Mouse (Mus musculus) lung, embryonic 16.5 days (tissue): ENCODE measurements around the gene Tnfrsf18. TPM values are rescaled to one million over a fixed set of nuclear protein-coding genes. Genes with fewer than 3 reads are reported as not detected.

Experiments
- ATAC-seq: fragments of 200-750 bp; cut with Nextera tagmentation; 2 replicates; pipeline ENCODE4 v1.8.0; 2017; ENCODE audit warnings: low read depth, mild to moderate bottlenecking, moderate library complexity
- H3K27ac ChIP-seq: fragments of 300-500 bp; sonication (generic); 2 replicates; pipeline ENCODE4 v1.5.1; 2014; ENCODE audit warnings: mild to moderate bottlenecking, control low read depth, low read length
- H3K27me3 ChIP-seq: fragments of 300-500 bp; sonication (generic); 2 replicates; pipeline ENCODE4 v1.6.1; 2014; ENCODE audit warnings: low read depth, low read length, mixed read lengths; ENCODE audit not compliant: control insufficient read depth, insufficient read depth
- H3K36me3 ChIP-seq: fragments of 300-500 bp; sonication (generic); 2 replicates; pipeline ENCODE4 v1.6.1; 2014; ENCODE audit warnings: low read length; ENCODE audit not compliant: control insufficient read depth, insufficient read depth
- H3K4me1 ChIP-seq: fragments of 300-500 bp; sonication (generic); replicated peaks from 2 replicates; pipeline ENCODE4 v1.6.1; 2014; ENCODE audit warnings: low read length, mixed read lengths; ENCODE audit not compliant: control insufficient read depth, insufficient read depth
- H3K4me2 ChIP-seq: fragments of 300-500 bp; sonication (generic); 2 replicates; pipeline ENCODE4 v1.6.1; 2014; ENCODE audit warnings: low read depth, low read length, control low read depth
- H3K4me3 ChIP-seq: fragments of 300-500 bp; sonication (generic); 2 replicates; pipeline ENCODE4 v1.5.1; 2014; ENCODE audit warnings: mild to moderate bottlenecking, low read length, control low read depth
- H3K9ac ChIP-seq: fragments of 300-500 bp; sonication (generic); 2 replicates; pipeline ENCODE4 v1.6.1; 2014; ENCODE audit warnings: low read length, control low read depth
- H3K9me3 ChIP-seq: fragments of 300-500 bp; sonication (generic); 2 replicates; pipeline ENCODE4 v1.6.1; 2016; ENCODE audit warnings: low read length; ENCODE audit not compliant: control insufficient read depth
- WGBS: fragments of 180-500 bp; shearing (Covaris S2); extraction: QIAGEN DNeasy Blood & Tissue Kit; methylation state at CpG from one replicate; pipeline ENCODE4 v1.1.7; 2014; 5-methylcytosine and 5-hydroxymethylcytosine counted together
- polyA plus RNA-seq: library from polyadenylated mRNA; unstranded; fragments of >200 nt; fragmentation: Nextera tagmentation; extraction: Ambion mirVana; gene quantifications from 2 replicates; pipeline ENCODE4 v1.2.1, GENCODE M21; 2015

Gene Tnfrsf18
- 1.5 and 2.3 TPM in 2 replicates for polyA plus RNA-seq

DNA sequence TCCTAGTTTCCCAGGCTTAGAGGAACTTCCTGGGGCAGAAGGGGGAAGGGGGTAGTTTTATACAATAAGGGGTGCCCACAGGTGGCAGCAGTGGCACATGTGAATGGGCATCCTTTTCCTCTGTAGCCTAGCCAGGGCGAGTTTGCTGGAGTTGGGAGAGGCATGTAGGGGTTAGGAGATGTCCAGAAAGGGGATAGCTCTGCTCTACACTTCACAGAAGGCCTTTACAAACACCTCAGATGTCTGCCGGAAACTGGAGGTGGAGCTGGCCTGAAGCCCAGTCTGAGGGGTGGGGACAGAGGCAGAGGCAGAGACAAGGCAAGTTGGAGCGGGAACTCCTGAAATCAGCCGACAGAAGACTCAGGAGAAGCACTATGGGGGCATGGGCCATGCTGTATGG, at the start of gene Tnfrsf18:
Tnfrsf18 (plus strand) TSS at position 152 of the 400 bp plus-strand sequence.
- Histone ChIP-seq H3K27me3 (no peaks in the 10 kb centered on the region), H3K9me3 (no peaks in the 10 kb centered on the region), H3K4me1 (peaks cover 19% of the 10 kb centered on the region), H3K4me2 (no peak within 1 kb of the TSS; the same call in 1 of the 2 replicates), H3K36me3 (peaks cover 3% of the 10 kb centered on the region; the same call in 1 of the 2 replicates), H3K4me3 (no peak within 1 kb of the TSS), H3K9ac (peak within 1 kb of the TSS; percentile 49), H3K27ac (peak within 1 kb of the TSS; percentile 36)
- ATAC-seq: peak; percentile 56
- 6% methylated on average over 4 of the region's 4 CpGs for WGBS

DNA sequence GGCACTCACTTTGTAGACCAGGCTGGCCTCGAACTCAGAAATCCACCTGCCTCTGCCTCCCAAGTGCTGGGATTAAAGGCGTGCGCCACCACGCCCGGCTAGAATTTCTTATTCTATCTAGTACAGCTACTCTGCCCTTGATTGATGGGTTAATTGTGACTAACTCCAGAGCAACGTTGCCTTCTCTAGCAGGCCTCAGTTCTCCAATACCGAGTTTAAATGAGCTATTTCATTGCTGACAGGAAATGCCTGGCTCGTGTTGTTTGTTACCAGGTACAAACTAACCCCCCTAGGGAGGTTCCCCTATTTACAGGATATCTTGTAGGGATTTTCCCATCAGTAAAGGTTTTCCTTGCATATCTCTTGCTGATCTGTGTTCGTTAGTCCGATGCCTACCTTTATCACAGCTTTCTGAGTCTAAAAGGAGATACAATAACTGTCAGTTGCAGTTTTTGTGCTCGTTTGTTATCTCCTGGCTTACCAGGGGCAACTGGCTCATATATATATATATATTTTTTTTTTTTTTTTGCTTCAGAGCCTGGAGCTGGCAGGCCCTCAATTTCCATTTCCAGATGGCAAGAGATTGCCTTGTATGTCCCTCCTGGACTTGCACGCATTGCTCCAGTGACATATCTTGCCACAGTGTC, 44.4 kb upstream of the Tnfrsf18 start:
- no peaks in the 10 kb centered on the region for H3K4me1 ChIP-seq
- H3K36me3 ChIP-seq: no peaks in the 10 kb centered on the region
- H3K9ac ChIP-seq: no peak overlapping the region
- no peak overlapping the region for H3K27ac ChIP-seq
- no peaks in the 10 kb centered on the region for H3K9me3 ChIP-seq
- H3K27me3 ChIP-seq: no peaks in the 10 kb centered on the region
- H3K4me3 ChIP-seq: no peak overlapping the region
- WGBS: 62% methylated on average over 12 of the region's 12 CpGs
- no peak overlapping the region for H3K4me2 ChIP-seq
- ATAC-seq: no peak

DNA sequence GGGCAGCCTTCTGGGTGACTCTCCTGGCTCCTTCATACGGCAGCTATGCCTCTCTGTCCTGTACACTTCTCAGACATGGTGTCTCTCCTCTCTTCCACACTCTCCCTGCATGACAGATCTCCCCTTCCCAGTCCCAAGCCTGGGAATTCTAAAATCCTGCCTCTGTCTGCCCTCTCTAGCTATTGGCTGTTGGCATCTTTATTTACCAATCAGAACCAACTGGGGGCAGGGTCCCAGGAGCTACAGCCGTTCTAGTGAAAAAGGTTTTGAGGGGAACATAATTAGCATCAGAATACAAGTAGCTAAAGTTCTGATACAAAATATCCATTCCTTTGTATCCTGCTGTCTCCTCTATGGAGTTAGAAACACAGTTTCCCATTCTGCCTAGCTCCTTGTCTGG, 42.2 kb upstream of the Tnfrsf18 start:
- ATAC-seq: no peak
- Histone ChIP-seq H3K4me1 (no peaks in the 10 kb centered on the region), H3K36me3 (no peaks in the 10 kb centered on the region), H3K27me3 (no peaks in the 10 kb centered on the region), H3K9ac (no peak overlapping the region), H3K4me2 (no peak overlapping the region), H3K9me3 (no peaks in the 10 kb centered on the region), H3K4me3 (no peak overlapping the region), H3K27ac (no peak overlapping the region)
- 18% methylated on average over 2 of the region's 2 CpGs for WGBS

DNA sequence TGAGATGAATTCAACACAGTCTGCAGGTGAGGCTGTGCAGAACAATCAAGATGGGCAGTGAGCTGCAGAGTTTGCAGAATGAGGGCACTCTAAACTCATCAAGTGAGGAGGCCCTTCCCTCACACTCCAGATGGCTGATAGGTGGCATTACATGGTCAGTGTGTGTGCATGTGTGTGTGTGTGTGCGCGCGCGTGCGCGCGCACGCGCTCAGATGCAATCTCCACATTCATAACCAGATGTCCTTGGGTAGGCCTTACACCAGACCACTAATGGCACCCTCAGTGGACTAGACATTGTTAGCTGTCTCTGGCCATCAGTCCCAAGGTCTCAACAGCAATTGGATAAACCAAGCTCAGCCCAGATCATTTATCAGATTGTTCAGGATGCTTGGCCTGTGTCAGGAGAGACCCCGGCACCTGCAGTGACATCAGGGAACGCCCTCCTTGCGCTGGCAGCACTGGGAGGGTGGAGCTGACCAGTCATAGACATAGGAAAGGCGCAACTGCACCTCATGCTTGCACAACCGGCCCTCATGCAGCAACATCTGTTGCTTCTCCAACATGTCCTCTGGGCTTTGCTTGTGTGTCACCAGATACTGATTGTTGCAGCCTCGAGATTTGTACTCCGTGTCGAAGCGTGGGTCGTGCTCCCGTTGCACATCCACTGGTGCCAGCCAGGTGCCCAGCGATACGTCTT, 34.6 kb upstream of the Tnfrsf18 start:
- Histone ChIP-seq H3K27me3 (no peaks in the 10 kb centered on the region), H3K9me3 (no peaks in the 10 kb centered on the region), H3K4me1 (peaks cover 20% of the 10 kb centered on the region), H3K4me3 (peak overlapping the region; percentile 66), H3K36me3 (peaks cover 2% of the 10 kb centered on the region; the same call in 1 of the 2 replicates), H3K4me2 (peak overlapping the region; percentile 99), H3K9ac (peak overlapping the region; percentile 84), H3K27ac (peak overlapping the region; percentile 95; the same call in 1 of the 2 replicates)
- WGBS: 82% methylated on average over 22 of the region's 22 CpGs
- no peak for ATAC-seq

DNA sequence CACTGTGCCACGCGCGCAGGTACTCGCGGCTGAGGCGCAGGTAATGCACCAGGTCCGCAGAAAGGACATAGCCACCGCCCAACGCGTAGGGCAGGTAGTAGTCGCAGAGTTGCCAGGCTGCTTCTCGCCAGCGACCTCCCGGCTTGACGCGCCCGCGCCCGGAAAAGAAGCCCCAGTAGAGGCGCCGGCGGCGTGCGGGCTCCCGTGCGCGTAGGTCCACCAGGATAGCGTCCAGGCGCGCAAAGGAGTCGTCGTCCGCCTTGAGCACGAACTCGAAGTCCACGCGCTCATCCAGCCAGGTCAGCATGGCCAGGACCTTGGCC, 34.1 kb upstream of the Tnfrsf18 start:
- Histone ChIP-seq H3K4me1 (peaks cover 20% of the 10 kb centered on the region), H3K27ac (peak overlapping the region; percentile 95), H3K4me3 (peak overlapping the region; percentile 66), H3K36me3 (peaks cover 7% of the 10 kb centered on the region), H3K9me3 (no peaks in the 10 kb centered on the region), H3K4me2 (peak overlapping the region; percentile 99), H3K27me3 (no peaks in the 10 kb centered on the region), H3K9ac (peak overlapping the region; percentile 84)
- 24% methylated on average over 37 of the region's 37 CpGs for WGBS
- peak; percentile 1; the same call in 1 of the 2 replicates for ATAC-seq

DNA sequence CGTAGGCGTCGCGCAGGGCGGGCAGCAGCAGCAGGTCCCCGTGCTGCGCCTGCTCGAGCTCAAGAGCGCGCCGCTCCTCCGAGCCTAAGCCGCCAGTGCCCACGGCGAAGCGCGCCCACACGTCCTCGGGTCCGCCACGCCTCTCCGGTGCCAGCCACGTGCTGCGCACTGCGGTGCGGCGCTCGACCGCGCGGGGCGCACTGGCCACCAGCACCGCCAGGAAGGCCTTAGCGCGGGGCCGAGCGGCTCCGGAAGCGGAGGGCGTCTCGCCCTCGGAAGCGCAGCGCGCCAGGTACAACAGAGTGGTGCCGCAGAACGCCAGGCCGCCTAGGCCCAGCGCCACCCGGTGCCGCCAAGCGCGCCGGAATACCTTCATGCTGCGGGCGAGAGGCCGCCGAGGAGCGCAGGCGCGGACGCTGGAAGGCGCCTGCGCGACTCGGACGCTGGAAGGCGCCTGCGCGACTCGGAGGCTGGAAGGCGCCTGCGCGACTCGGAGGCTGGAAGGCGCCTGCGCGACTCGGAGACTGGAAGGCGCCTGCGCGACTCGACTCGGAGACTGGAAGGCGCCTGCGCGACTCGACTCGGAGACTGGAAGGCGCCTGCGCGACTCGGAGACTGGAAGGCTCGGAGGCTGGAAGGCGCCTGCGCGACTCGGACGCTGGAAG, 33.6 kb upstream of the Tnfrsf18 start, which contains the start of the genes B3galt6 and Sdf4:
B3galt6 (minus strand) TSS at position 409 of the 665 bp plus-strand sequence.
Sdf4 (plus strand) TSS at position 632 of the 665 bp plus-strand sequence.
- peak within 1 kb of the TSS; percentile 86 for H3K4me3 ChIP-seq
- peak within 1 kb of the TSS; percentile 99 for H3K4me2 ChIP-seq
- under 1% methylated on average over 88 of the region's 99 CpGs for WGBS
- H3K9ac ChIP-seq: peak within 1 kb of the TSS; percentile 86
- no peaks in the 10 kb centered on the region for H3K27me3 ChIP-seq
- H3K4me1 ChIP-seq: peaks cover 20% of the 10 kb centered on the region
- peak; percentile 89 for ATAC-seq
- no peaks in the 10 kb centered on the region for H3K9me3 ChIP-seq
- peaks cover 11% of the 10 kb centered on the region for H3K36me3 ChIP-seq
- peak within 1 kb of the TSS; percentile 95 for H3K27ac ChIP-seq

DNA sequence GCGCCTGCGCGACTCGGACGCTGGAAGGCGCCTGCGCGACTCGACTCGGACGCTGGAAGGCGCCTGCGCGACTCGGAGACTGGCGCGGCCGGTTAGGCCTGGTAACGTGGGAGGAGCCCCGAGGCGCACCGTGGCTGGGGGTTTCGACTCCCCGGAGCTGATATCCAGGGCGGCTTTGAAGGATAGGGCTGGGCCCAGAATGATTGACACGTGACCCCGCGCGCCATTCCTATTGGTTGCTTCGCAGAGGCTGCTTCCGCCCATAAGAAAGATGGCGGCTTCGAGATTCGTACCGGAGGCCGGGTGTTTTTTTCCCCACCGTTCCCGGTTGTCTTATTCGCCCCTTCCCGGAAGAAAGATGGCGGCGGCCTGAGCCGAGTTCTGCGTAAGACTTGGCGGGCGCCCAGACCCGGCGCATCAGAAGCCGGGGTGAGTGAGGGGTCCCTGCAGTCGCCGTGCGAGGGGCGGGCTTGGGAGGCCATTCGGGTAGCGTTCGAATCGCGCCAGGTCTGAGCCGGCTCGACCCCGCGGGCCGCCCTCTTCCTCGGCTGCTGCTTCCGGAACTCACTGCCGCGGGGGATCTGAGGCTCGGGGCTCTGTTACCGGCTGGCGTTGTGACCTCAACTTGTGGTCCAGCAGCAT, 32.9 kb upstream of the Tnfrsf18 start:
- Histone ChIP-seq H3K4me1 (peaks cover 20% of the 10 kb centered on the region), H3K27ac (peak overlapping the region; percentile 94), H3K4me3 (peak overlapping the region; percentile 86), H3K4me2 (peak overlapping the region; percentile 75), H3K36me3 (peaks cover 11% of the 10 kb centered on the region), H3K9me3 (no peaks in the 10 kb centered on the region), H3K9ac (peak overlapping the region; percentile 86), H3K27me3 (no peaks in the 10 kb centered on the region)
- peak; percentile 91 for ATAC-seq
- under 1% methylated on average over 69 of the region's 70 CpGs for WGBS

DNA sequence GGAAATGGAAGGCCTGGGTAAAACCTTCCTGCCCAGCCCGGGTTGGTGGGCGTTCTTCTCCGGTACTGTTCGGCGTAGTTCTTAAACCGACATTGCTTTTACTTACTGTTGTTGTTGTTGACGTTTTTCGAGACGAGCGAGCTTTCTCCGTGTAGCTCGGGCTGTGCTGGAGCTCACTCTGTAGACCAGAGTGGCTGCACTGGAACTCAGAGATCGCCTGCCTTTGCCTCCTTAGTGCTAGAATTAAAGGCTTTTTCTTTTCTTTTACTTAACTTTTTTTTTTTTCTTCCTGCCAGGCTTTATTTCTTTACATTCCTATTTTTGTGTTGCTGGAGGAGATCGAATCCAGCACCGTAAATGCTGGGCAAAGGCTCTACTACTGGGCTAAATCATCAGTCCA, 32.4 kb upstream of the Tnfrsf18 start:
- Histone ChIP-seq H3K36me3 (peaks cover 11% of the 10 kb centered on the region), H3K4me2 (peak overlapping the region; percentile 75), H3K9me3 (no peaks in the 10 kb centered on the region), H3K4me1 (peaks cover 20% of the 10 kb centered on the region), H3K27me3 (no peaks in the 10 kb centered on the region), H3K4me3 (peak overlapping the region; percentile 86), H3K27ac (peak overlapping the region; percentile 94), H3K9ac (peak overlapping the region; percentile 86)
- no peak; the same call in 1 of the 2 replicates for ATAC-seq
- WGBS: 4% methylated on average over 15 of the region's 15 CpGs
